Mouse (Mus musculus) hindbrain, embryonic 11.5 days (tissue): ENCODE data around the gene Gjd2. TPM values are rescaled to one million over a fixed set of nuclear protein-coding genes. Genes with fewer than 3 reads are reported as not detected.

Source experiments
- ATAC-seq: fragments of 200-750 bp; cut with Nextera tagmentation; 2 replicates; pipeline ENCODE4 v1.8.0; 2017; ENCODE audit warnings: mild to moderate bottlenecking, moderate TSS enrichment, moderate library complexity; ENCODE audit not compliant: low FRiP score
- DNase-seq: peaks from one replicate; pipeline ENCODE4 v3.0.0-alpha.2; 2015; ENCODE audit warnings: low spot score
- H3K27ac ChIP-seq: fragments of 300-500 bp; sonication (generic); 2 replicates; pipeline ENCODE4 v1.5.1; 2014; ENCODE audit warnings: mild to moderate bottlenecking, low read depth, low read length
- H3K27me3 ChIP-seq: fragments of 300-500 bp; sonication (generic); 2 replicates; pipeline ENCODE4 v1.6.1; 2014; ENCODE audit warnings: mild to moderate bottlenecking, low read length, moderate library complexity, mixed read lengths; ENCODE audit not compliant: control insufficient read depth, insufficient read depth
- H3K36me3 ChIP-seq: fragments of 300-500 bp; sonication (generic); 2 replicates; pipeline ENCODE4 v1.6.1; 2014; ENCODE audit warnings: mild to moderate bottlenecking, low read length, moderate library complexity, mixed read lengths; ENCODE audit not compliant: control insufficient read depth, insufficient read depth
- H3K4me1 ChIP-seq: fragments of 300-500 bp; sonication (generic); replicated peaks from 2 replicates; pipeline ENCODE4 v1.6.1; 2014; ENCODE audit warnings: low read length, mixed read lengths; ENCODE audit not compliant: control insufficient read depth, insufficient read depth
- H3K4me2 ChIP-seq: fragments of 300-500 bp; sonication (generic); replicated peaks from 2 replicates; pipeline ENCODE4 v1.6.1; 2014; ENCODE audit warnings: mild to moderate bottlenecking, low read depth, low read length
- H3K4me3 ChIP-seq: fragments of 300-500 bp; sonication (generic); 2 replicates; pipeline ENCODE4 v1.5.1; 2014; ENCODE audit warnings: low read depth, low read length
- H3K9ac ChIP-seq: fragments of 300-500 bp; sonication (generic); 2 replicates; pipeline ENCODE4 v1.6.1; 2014; ENCODE audit warnings: low read depth, low read length
- H3K9me3 ChIP-seq: fragments of 300-500 bp; sonication (generic); 2 replicates; pipeline ENCODE4 v1.6.1; 2016; ENCODE audit warnings: low read length; ENCODE audit not compliant: control insufficient read depth
- WGBS: fragments of 180-500 bp; shearing (Covaris S2); extraction: QIAGEN DNeasy Blood & Tissue Kit; methylation state at CpG from one replicate; pipeline ENCODE4 v1.1.7; 2014; 5-methylcytosine and 5-hydroxymethylcytosine counted together
- polyA plus RNA-seq: library from polyadenylated mRNA; unstranded; fragments of >200 nt; fragmentation: Nextera tagmentation; extraction: Ambion mirVana; gene quantifications from 2 replicates; pipeline ENCODE4 v1.2.1, GENCODE M21; 2014

Gjd2 gene
- polyA plus RNA-seq, 1 experiment from 2014 or later: 0.59 TPM

- H3K4me1 ChIP-seq: no peaks in the 10 kb centered on the region
- 78% methylated on average over 2 of the region's 2 CpGs for WGBS
- H3K4me3 ChIP-seq: no peak overlapping the region
- no peak overlapping the region for H3K27ac ChIP-seq
- no peaks in the 10 kb centered on the region for H3K36me3 ChIP-seq
- H3K4me2 ChIP-seq: no peak overlapping the region
- no peaks in the 10 kb centered on the region for H3K27me3 ChIP-seq
- ATAC-seq (no peak), DNase-seq (no peak)
- no peak overlapping the region for H3K9ac ChIP-seq
- H3K9me3 ChIP-seq: no peaks in the 10 kb centered on the region
These were observed 28.5 kb downstream of the Gjd2 start for GRCm38 (mm10) chr2:113984890-113985289.

- WGBS: 65% methylated on average over 8 of the region's 8 CpGs
- no peak overlapping the region for H3K9ac ChIP-seq
- no peaks in the 10 kb centered on the region for H3K27me3 ChIP-seq
- no peaks in the 10 kb centered on the region for H3K4me1 ChIP-seq
- ATAC-seq (no peak), DNase-seq (no peak)
- no peak overlapping the region for H3K4me3 ChIP-seq
- H3K36me3 ChIP-seq: no peaks in the 10 kb centered on the region
- no peak overlapping the region for H3K4me2 ChIP-seq
- H3K27ac ChIP-seq: no peak overlapping the region
- H3K9me3 ChIP-seq: no peaks in the 10 kb centered on the region
These were observed 32.8 kb downstream of the Gjd2 start for GRCm38 (mm10) chr2:113980664-113981063.

GRCm38 (mm10) chr2:113978151-113978771 lies 35.2 kb downstream of the Gjd2 start:
- no peaks in the 10 kb centered on the region for H3K27me3 ChIP-seq
- no peaks in the 10 kb centered on the region for H3K36me3 ChIP-seq
- no peaks in the 10 kb centered on the region for H3K4me1 ChIP-seq
- no peak overlapping the region for H3K9ac ChIP-seq
- H3K4me3 ChIP-seq: no peak overlapping the region
- no peak overlapping the region for H3K4me2 ChIP-seq
- no peak for ATAC-seq
- H3K9me3 ChIP-seq: no peaks in the 10 kb centered on the region
- DNase-seq: no peak
- no peak overlapping the region for H3K27ac ChIP-seq
- WGBS: 64% methylated on average over 5 of the region's 5 CpGs

- no peaks in the 10 kb centered on the region for H3K27me3 ChIP-seq
- no peak for DNase-seq
- WGBS: 81% methylated on average over 7 of the region's 7 CpGs
These were observed 39.5 kb downstream of the Gjd2 start for GRCm38 (mm10) chr2:113973950-113974349.

GRCm38 (mm10) chr2:113966421-113966820 lies 47.0 kb downstream of the Gjd2 start:
- no peak overlapping the region for H3K9ac ChIP-seq
- no peaks in the 10 kb centered on the region for H3K27me3 ChIP-seq
- no peak for ATAC-seq
- H3K36me3 ChIP-seq: no peaks in the 10 kb centered on the region
- H3K4me1 ChIP-seq: no peaks in the 10 kb centered on the region
- H3K4me2 ChIP-seq: no peak overlapping the region
- H3K27ac ChIP-seq: no peak overlapping the region
- no peaks in the 10 kb centered on the region for H3K9me3 ChIP-seq
- 44% methylated on average over 4 of the region's 4 CpGs for WGBS
- DNase-seq: no peak
- H3K4me3 ChIP-seq: no peak overlapping the region

More at GRCm38 (mm10) chr2:113973950-113974349, 39.5 kb downstream of the Gjd2 start:
- no peak for ATAC-seq
- H3K9ac ChIP-seq: no peak overlapping the region
- no peaks in the 10 kb centered on the region for H3K36me3 ChIP-seq
- no peak overlapping the region for H3K27ac ChIP-seq
- no peaks in the 10 kb centered on the region for H3K9me3 ChIP-seq
- H3K4me3 ChIP-seq: no peak overlapping the region
- no peak overlapping the region for H3K4me2 ChIP-seq
- no peaks in the 10 kb centered on the region for H3K4me1 ChIP-seq

Other genes starting within 250 kb of the Gjd2 start
- gene Scg5, start 184.5 kb downstream of the Gjd2 start, polyA plus RNA-seq: 53.7 and 56.9 TPM in 2 replicates
- gene Arhgap11a, start 165.0 kb downstream of the Gjd2 start, polyA plus RNA-seq: 6.4 and 9.0 TPM in 2 replicates
- gene Actc1, start 39.9 kb upstream of the Gjd2 start, polyA plus RNA-seq: 23.0 and 48.0 TPM in 2 replicates
- 60.8 and 63.2 TPM in 2 replicates for gene Aqr, start 173.4 kb upstream of the Gjd2 start, polyA plus RNA-seq
- gene Zfp770, start 187.8 kb upstream of the Gjd2 start, polyA plus RNA-seq: 4.1 and 6.6 TPM in 2 replicates